Mouse (Mus musculus): ENCODE data around the gene Ccnd3. TPM values are rescaled to one million over a fixed set of nuclear protein-coding genes. Genes with fewer than 3 reads are reported as not detected.

The Ccnd3 gene
- polyA plus RNA-seq, 1 experiment, result 292 TPM

DNA sequence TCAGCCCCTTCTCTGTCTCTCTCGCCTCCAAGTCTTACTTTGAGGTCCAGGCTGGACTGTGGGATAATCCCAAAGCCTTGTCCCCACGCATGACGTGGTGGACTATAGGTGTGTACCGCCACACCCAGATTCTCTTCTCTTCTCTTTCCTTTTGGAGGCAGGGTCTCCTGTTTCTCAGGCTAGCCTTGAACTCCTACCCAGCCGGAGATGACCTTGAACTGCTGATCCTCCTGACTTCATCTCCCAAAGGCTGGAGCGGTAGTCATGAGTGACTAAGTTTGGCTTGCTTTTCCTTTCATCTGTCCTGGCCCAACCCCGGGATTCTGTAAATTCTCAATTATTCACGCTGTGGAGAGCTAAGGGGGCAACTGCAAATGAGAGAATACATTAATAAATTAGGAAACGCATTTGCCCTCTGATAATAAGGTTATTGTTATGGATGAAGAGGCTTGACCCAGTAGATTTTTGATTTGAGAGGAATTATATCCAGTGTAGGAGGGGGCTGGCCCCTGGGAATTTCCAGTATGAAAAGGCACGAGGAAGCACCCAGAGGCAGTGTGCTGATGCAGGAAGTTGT, 64.2 kb downstream of the Ccnd3 start:
- no peaks in the 10 kb centered on the region for H3K9me3 ChIP-seq (ENCODE audit: control insufficient read depth, low read length)
- H3K4me3 ChIP-seq (replicated peaks), result peak overlapping the region; percentile 36
- no peak for TF ChIP-seq TAL1 (IDR thresholded peaks at IDR 0.05; ENCODE audit: low read length)
- no peak for TF ChIP-seq GATA1 (IDR thresholded peaks at IDR 0.05; ENCODE audit: low read length)
- peaks cover 90% of the 10 kb centered on the region for H3K4me1 ChIP-seq (ENCODE audit: control insufficient read depth)
- H3K36me3 ChIP-seq (ENCODE audit: control insufficient read depth), result peaks cover 4% of the 10 kb centered on the region
- H3K27me3 ChIP-seq (ENCODE audit: control insufficient read depth), result peaks cover under 1% of the 10 kb centered on the region; the same call in 1 of the 2 replicates

- TF ChIP-seq TAL1 (IDR thresholded peaks at IDR 0.05; ENCODE audit: low read length), result no peak
- Histone ChIP-seq H3K36me3 (ENCODE audit: control insufficient read depth) (peaks cover 4% of the 10 kb centered on the region), H3K27me3 (ENCODE audit: control insufficient read depth) (peaks cover 4% of the 10 kb centered on the region; the same call in 1 of the 2 replicates), H3K4me1 (ENCODE audit: control insufficient read depth) (peaks cover 86% of the 10 kb centered on the region), H3K9me3 (ENCODE audit: control insufficient read depth, low read length) (no peaks in the 10 kb centered on the region), H3K4me3 (replicated peaks) (no peak overlapping the region)
These were observed 66.8 kb downstream of the Ccnd3 start for GRCm38 (mm10) chr17:47571621-47572020.

- TF ChIP-seq GATA1 (IDR thresholded peaks at IDR 0.05; ENCODE audit: low read length) (no peak), TAL1 (IDR thresholded peaks at IDR 0.05; ENCODE audit: low read length) (no peak)
- Histone ChIP-seq H3K4me1 (ENCODE audit: control insufficient read depth) (peaks cover 85% of the 10 kb centered on the region), H3K4me3 (replicated peaks) (no peak overlapping the region), H3K27me3 (ENCODE audit: control insufficient read depth) (peaks cover 4% of the 10 kb centered on the region; the same call in 1 of the 2 replicates), H3K9me3 (ENCODE audit: control insufficient read depth, low read length) (no peaks in the 10 kb centered on the region), H3K36me3 (ENCODE audit: control insufficient read depth) (peaks cover 4% of the 10 kb centered on the region)
These were observed 67.6 kb downstream of the Ccnd3 start for GRCm38 (mm10) chr17:47572436-47572835.

GRCm38 (mm10) chr17:47574028-47574427, 69.2 kb downstream of the Ccnd3 start:
- Histone ChIP-seq H3K4me1 (ENCODE audit: control insufficient read depth) (peaks cover 85% of the 10 kb centered on the region), H3K9me3 (ENCODE audit: control insufficient read depth, low read length) (no peaks in the 10 kb centered on the region), H3K4me3 (replicated peaks) (no peak overlapping the region), H3K27me3 (ENCODE audit: control insufficient read depth) (peaks cover 4% of the 10 kb centered on the region; the same call in 1 of the 2 replicates), H3K36me3 (ENCODE audit: control insufficient read depth) (peaks cover 4% of the 10 kb centered on the region; the same call in 1 of the 2 replicates)
- TF ChIP-seq GATA1 (IDR thresholded peaks at IDR 0.05; ENCODE audit: low read length) (no peak), TAL1 (IDR thresholded peaks at IDR 0.05; ENCODE audit: low read length) (no peak)

DNA sequence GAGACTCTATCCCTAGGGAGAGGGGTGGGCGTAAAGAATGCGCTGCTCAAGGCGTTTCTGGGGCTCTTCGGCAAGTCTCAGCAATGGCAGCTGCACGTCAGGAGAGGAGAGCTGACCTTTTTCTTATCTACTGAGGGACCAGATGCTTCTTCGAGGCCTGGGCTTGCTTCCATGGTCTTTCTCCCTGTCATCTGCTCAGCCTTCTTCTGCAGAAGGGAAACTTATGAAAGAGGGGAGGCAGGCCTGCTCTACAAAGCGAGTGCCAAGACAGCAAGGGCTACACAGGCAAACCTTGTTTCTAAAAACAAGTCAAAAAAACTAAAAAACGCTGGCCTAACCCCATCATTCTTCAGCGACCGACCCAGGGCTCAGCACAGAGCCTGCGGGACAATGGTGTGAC, 70.0 kb downstream of the Ccnd3 start:
- Histone ChIP-seq H3K4me3 (replicated peaks) (no peak overlapping the region), H3K9me3 (ENCODE audit: control insufficient read depth, low read length) (no peaks in the 10 kb centered on the region), H3K36me3 (ENCODE audit: control insufficient read depth) (peaks cover 4% of the 10 kb centered on the region; the same call in 1 of the 2 replicates), H3K4me1 (ENCODE audit: control insufficient read depth) (peaks cover 83% of the 10 kb centered on the region), H3K27me3 (ENCODE audit: control insufficient read depth) (peaks cover 4% of the 10 kb centered on the region; the same call in 1 of the 2 replicates)
- TF ChIP-seq TAL1 (IDR thresholded peaks at IDR 0.05; ENCODE audit: low read length), result no peak
- no peak for TF ChIP-seq GATA1 (IDR thresholded peaks at IDR 0.05; ENCODE audit: low read length)

DNA sequence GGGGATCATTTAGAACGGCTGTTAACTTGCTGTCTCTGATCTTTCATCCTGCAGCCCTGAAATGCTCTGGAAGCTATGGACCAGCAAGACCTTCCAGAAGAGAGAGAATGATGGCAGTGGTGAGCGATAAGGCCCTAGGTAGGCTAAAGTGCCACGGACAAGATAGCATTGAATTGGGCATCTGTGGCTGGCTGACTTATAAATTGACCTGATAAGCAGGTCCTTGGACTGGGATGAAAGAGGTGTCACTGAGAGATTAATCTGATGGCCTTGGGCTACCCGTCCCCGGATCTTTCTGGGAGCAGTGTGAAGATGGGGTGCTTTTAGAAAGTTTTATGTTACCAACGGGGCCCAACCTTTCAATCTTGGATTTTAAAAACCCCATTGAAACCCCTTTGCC, 73.8 kb downstream of the Ccnd3 start:
- Histone ChIP-seq H3K36me3 (ENCODE audit: control insufficient read depth) (no peaks in the 10 kb centered on the region), H3K9me3 (ENCODE audit: control insufficient read depth, low read length) (no peaks in the 10 kb centered on the region), H3K27me3 (ENCODE audit: control insufficient read depth) (peaks cover 4% of the 10 kb centered on the region; the same call in 1 of the 2 replicates), H3K4me1 (ENCODE audit: control insufficient read depth) (peaks cover 64% of the 10 kb centered on the region), H3K4me3 (replicated peaks) (peak overlapping the region; percentile 10)
- TF ChIP-seq GATA1 (IDR thresholded peaks at IDR 0.05; ENCODE audit: low read length) (peak; percentile 80), TAL1 (IDR thresholded peaks at IDR 0.05; ENCODE audit: low read length) (peak; percentile 71)

DNA sequence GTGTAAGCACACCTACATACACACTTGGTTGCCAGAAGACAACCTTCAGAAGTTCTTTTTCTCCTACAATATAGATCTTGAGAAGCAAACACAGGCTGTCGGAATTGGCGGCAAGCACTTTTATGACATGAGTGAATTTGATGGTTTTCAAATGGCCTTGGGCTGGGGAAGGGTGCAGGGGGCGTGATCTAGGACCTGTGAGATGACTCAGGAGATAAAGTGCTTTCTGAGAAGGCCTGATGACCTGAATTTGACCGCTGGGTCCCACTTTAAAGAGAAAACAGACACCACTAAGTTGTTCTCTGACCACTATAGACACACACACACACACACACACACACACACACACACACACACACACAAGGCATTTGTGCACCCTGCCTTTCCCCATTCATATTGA, 76.1 kb downstream of the Ccnd3 start:
- no peaks in the 10 kb centered on the region for H3K9me3 ChIP-seq (ENCODE audit: control insufficient read depth, low read length)
- peaks cover 2% of the 10 kb centered on the region; the same call in 1 of the 2 replicates for H3K36me3 ChIP-seq (ENCODE audit: control insufficient read depth)
- no peaks in the 10 kb centered on the region for H3K27me3 ChIP-seq (ENCODE audit: control insufficient read depth)
- H3K4me1 ChIP-seq (ENCODE audit: control insufficient read depth), result peaks cover 67% of the 10 kb centered on the region
- no peak overlapping the region for H3K4me3 ChIP-seq (replicated peaks)
- TF ChIP-seq TAL1 (IDR thresholded peaks at IDR 0.05; ENCODE audit: low read length) (no peak), GATA1 (IDR thresholded peaks at IDR 0.05; ENCODE audit: low read length) (no peak)

- H3K4me1 ChIP-seq (ENCODE audit: control insufficient read depth), result peaks cover 64% of the 10 kb centered on the region
- TF ChIP-seq TAL1 (IDR thresholded peaks at IDR 0.05; ENCODE audit: low read length), result no peak
- TF ChIP-seq GATA1 (IDR thresholded peaks at IDR 0.05; ENCODE audit: low read length), result no peak
- no peaks in the 10 kb centered on the region for H3K27me3 ChIP-seq (ENCODE audit: control insufficient read depth)
- H3K36me3 ChIP-seq (ENCODE audit: control insufficient read depth), result peaks cover 3% of the 10 kb centered on the region; the same call in 1 of the 2 replicates
- no peaks in the 10 kb centered on the region for H3K9me3 ChIP-seq (ENCODE audit: control insufficient read depth, low read length)
- H3K4me3 ChIP-seq (replicated peaks), result no peak overlapping the region
These were observed 83.7 kb downstream of the Ccnd3 start for GRCm38 (mm10) chr17:47588517-47588916.

DNA sequence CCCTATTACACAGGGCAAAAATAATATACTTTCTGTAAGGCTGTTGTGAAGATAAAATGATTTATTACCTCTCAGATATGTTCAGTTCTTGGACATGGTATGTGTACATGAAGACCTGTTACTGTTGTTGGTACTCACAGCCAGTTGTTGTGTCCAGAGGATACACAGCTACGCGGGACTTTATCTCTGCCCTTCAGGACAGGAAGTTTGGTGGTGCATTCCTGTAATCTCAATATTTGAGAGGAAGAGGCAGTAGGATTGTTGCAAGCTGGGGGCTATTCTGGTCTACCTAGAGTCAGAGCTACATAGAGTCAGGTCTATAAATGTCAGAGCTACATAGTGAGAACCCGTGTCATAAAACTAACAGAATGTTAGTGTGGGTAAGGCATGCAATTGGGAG, 86.2 kb downstream of the Ccnd3 start:
- peaks cover 23% of the 10 kb centered on the region for H3K36me3 ChIP-seq (ENCODE audit: control insufficient read depth)
- no peaks in the 10 kb centered on the region for H3K9me3 ChIP-seq (ENCODE audit: control insufficient read depth, low read length)
- H3K4me1 ChIP-seq (ENCODE audit: control insufficient read depth), result peaks cover 52% of the 10 kb centered on the region
- TF ChIP-seq GATA1 (IDR thresholded peaks at IDR 0.05; ENCODE audit: low read length) (no peak), TAL1 (IDR thresholded peaks at IDR 0.05; ENCODE audit: low read length) (no peak)
- no peaks in the 10 kb centered on the region for H3K27me3 ChIP-seq (ENCODE audit: control insufficient read depth)
- H3K4me3 ChIP-seq (replicated peaks), result no peak overlapping the region
